Mouse (Mus musculus) ovary, adult 2 months (tissue): ENCODE measurements around the gene Flywch2. TPM values are rescaled to one million over a fixed set of nuclear protein-coding genes. Genes with fewer than 3 reads are reported as not detected.

ENCODE experiments used
- polyA plus RNA-seq: library from polyadenylated mRNA; depleted of rRNA; stranded (reverse); fragments of >200 nt; gene quantifications from 2 replicates; pipeline ENCODE4 v1.2.3, GENCODE M21; 2012; rRNA removed

The Flywch2 gene
- polyA plus RNA-seq, result 14.5 and 15.3 TPM in 2 replicates

DNA sequence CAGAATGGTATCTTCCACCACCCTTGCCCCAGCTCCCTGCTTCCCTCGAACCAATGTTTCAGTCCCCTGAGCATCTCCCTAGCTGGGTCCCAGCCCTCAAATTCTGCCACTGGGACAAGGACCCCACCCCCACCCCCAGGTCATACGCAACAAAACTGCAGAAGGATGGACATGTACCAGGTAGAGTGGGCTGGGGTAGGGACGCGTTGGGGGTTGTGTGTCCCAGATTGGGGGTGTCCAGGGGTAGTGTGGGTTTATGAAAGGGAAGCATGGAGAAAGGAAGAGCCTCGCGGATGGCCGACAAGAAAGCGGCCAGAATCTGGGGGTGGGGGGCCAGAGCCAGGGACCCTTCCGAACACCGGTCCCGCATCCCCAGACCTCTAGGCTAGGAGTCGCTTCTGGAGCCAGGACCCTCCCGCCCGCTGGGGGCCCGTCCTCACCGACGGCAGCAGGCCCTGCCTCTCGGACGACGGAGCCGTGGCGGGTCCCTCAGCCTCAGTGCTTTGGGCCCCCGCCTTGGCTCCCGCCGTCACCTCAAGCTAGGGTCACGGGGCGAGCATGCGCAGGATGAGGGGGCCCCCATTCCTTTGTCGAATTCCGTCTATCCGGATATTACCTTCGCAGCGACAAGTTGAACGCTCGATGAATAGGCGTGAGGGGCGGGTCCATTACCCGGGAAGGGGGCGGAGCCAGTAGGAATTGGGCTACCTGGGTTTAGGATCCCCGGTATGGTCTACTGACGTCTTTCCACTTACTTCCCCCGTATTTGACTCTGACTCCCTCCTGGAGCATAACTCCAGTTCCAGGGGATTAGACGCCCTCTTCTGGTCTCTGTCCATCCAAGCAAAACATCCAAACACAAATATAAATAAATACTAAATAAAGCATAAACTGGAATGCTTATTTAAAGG, at the start of gene Flywch2:
Flywch2 (minus strand) TSS at position 521 of the 911 bp plus-strand sequence.

DNA sequence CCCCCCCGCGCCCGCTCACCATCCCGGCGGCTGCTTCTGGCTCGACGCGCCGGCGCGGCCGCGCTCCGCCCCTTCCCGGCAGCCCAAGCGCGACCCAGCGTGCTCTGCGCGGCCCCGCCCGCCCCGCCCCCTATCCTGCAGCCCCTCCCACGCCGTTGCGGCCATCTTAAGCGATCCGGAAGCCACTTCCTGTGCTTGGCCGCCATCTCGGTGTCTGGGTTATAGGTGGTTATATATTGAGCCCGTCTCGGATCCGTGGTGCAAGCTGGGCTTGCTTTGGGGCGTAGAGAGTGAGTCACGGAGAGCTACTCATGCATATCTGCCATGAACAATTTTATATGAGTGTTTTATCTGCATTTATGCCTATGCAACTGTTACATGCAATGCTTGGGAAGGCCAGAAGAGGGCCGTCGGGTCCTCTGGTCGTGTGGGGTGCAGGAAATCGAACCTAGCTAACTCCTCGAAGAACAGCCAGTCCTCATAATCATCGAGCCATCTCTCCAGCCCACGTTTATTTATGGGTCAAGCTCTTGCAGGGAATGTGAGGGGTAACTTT, 43.3 kb upstream of the Flywch2 start, which contains the start of gene Elob:
Elob (minus strand) TSS at position 73 of the 556 bp plus-strand sequence.

DNA sequence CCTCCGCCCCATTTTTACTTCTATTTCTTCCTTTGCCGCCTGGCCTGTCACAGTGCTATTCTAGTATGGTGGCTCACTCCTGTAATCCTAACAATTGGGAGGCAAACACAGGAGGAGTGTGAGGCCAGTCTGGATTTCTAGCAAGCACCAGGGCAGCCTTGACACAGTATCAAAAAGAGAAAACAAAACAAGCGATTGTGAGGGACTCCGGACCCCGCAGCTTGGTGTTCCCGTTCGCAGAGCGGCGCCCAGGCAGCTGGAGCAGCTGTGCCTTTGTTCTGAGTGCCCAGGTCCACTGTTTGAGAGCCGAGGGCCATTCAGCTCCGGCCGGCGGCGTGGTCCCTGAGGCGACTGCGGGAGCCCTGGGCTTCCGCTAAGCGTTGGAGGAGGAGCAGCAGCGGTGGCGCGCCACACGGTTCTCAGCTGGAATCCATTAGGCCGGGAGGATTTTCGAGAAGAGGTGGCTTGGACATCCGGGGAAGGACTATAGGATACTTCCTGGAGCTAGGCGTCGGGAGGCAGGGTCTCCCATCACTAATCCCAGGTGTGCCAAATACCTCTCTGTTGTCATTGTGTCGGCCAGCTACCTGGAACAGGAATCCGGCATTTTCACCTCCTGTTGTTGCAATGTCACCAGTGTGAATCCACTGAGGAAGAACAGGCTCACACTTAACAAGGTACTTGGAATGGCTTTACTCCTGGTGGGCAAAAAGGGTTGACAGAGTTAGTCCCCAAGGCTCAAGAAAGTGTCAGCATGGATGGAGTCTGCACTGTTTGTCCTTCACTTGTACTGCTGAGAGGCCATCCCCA, 4.6 kb upstream of the Flywch2 start, which contains the start of gene Srrm2:
Srrm2 (plus strand) TSS at position 264 of the 810 bp plus-strand sequence.

DNA sequence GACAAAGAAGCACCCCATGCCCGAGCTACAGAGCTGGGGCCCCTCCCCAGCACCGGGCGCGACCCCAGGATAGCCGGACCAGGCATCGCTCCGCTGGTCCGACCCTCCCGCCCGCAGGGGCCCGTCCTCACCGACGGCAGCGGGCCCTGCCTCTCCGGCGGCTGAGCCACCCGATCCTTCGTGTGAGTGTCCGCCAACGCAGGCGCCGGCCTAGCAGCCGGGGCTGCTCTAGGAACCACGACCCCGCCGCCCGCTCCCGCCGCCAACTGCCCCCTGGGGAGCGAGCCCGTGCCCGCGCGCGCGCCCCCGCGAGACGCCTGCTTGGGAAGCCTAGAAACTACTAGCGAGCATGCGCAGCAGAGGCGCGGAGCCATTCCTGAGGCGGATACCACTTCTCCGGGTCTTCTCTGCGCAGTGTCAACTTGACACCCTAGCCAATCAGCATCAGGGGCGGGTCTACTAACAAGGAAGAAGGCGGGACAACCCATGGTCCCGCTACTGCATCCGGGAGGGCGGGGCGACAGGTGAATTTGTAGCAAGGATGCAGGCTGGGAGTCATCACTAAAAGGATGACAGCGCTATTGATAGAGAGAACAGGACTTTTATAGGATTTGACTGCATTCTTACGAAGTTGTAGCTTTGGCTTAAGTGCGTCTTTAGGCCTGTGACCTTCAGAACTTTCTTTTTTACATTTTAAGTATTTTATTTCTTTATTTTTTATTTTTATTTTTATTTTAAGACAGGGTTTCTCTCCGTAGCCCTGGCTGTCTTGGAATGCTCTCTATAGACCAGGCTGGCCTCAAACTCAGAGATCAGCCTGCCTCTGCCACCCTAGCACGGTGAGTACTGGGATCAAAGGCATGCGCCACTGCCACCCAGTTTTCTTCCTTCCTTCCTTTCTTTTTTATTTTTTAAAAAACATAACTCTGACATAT, 14.3 kb downstream of the Flywch2 start, which contains the start of gene Flywch1:
Flywch1 (minus strand) TSS at position 319 of the 935 bp plus-strand sequence.

DNA sequence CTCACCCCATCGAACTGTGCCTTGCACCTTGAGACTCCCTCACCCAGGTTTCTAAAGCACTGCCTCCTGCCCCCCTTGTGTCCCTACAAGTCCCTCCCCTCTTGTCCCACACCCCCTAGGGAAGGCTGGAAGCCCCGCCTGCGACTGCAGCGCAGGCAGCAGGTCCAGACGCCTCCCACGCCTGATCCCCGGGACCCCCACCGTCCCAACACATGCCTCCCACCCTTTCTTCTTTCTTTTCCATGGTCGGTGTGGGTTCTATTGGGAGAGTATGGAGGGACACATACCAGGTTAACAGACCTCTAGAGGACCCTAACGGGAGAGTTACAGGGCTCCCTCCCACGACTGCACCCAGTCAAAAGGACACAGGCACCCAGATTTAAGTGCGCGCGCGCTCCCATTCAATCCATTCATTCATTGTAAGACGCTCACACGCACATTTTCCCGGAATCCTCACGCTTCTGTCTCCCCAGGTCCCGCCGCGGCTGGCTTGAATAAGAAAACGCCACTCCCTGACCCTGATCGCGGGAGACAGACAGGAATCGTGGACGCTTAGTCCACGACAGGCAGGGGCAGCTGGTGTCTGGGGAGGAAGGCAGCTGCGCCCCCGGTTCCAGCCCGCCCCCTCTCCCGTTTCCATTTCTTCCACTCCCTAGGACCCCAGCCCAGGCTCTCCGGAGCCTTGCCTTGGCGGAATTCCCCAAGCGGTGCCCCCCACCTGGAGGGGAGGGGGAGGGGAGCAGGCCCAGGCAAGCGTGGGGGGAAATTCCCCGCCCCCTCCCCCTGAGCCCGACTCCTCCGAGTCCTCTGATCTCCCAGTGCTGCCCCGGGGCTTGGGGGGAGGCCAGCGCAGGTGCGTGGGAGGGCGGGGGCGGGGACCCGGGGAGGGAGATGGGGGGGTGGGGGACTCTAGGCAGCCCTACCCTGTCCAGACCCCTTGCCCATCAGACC, 40.3 kb downstream of the Flywch2 start, which contains the start of gene Kremen2:
Kremen2 (minus strand) TSS at position 533 of the 951 bp plus-strand sequence.

DNA sequence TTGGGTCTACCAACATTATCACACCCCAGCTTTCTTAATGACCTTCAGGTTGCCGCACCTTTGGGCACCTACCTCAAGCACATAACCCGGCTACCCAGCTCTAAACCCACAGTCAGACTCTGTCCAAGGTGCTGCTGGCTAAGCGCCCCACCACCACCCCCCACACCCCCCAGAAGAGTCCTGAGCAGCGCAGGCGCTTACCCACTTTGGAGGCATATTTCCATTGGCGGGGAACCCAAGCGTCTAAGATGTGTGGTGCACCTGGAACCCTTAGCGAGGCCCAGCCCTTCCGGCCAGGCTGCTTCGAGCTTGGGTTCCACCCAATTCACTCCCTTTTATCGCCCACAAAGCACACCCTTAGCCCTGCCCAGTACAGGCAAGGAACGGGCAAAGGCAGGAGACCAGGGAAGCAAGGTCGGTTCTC, 45.3 kb downstream of the Flywch2 start, which contains the start of gene Paqr4:
Paqr4 (minus strand) TSS at position 270 of the 424 bp plus-strand sequence.

Other genes starting within 250 kb of the Flywch2 start
- gene Zfp213, start 221.8 kb downstream of the Flywch2 start, polyA plus RNA-seq, result 28.2 and 29.6 TPM in 2 replicates
- gene Zfp13, start 186.6 kb downstream of the Flywch2 start, polyA plus RNA-seq, result 37.1 and 44.1 TPM in 2 replicates
- gene Zscan10, start 185.2 kb downstream of the Flywch2 start, polyA plus RNA-seq, result 0.11 and 0.26 TPM in 2 replicates
- gene Mmp25, start 140.8 kb downstream of the Flywch2 start, polyA plus RNA-seq, result 0.45 and 0.59 TPM in 2 replicates
- 1.9 and 2.2 TPM in 2 replicates for gene Bicdl2, start 125.6 kb downstream of the Flywch2 start, polyA plus RNA-seq
- 255 and 265 TPM in 2 replicates for gene Hcfc1r1, start 112.5 kb downstream of the Flywch2 start, polyA plus RNA-seq
- 33.8 and 40.2 TPM in 2 replicates for gene Thoc6, start 112.2 kb downstream of the Flywch2 start, polyA plus RNA-seq
- gene Tnfrsf12a, start 108.6 kb downstream of the Flywch2 start, polyA plus RNA-seq, result 86.1 and 128 TPM in 2 replicates
- gene Cldn6, start 106.8 kb downstream of the Flywch2 start, polyA plus RNA-seq, result 0.17 and 0.45 TPM in 2 replicates
- 0.43 and 0.55 TPM in 2 replicates for gene Cldn9, start 102.1 kb downstream of the Flywch2 start, polyA plus RNA-seq
- 0.20 and 0.23 TPM in 2 replicates for gene 1520401A03Rik, start 63.3 kb downstream of the Flywch2 start, polyA plus RNA-seq
- 42.7 and 44.1 TPM in 2 replicates for gene Pkmyt1, start 59.7 kb downstream of the Flywch2 start, polyA plus RNA-seq
- 53.7 and 55.7 TPM in 2 replicates for gene Paqr4, start 45.2 kb downstream of the Flywch2 start, polyA plus RNA-seq
- 0.11 and 0.25 TPM in 2 replicates for gene Kremen2, start 40.2 kb downstream of the Flywch2 start, polyA plus RNA-seq
- gene Flywch1, start 14.5 kb downstream of the Flywch2 start, polyA plus RNA-seq, result 49.4 and 56.6 TPM in 2 replicates
- gene Srrm2, start 4.5 kb upstream of the Flywch2 start, polyA plus RNA-seq, result 840 and 913 TPM in 2 replicates
- gene Elob, start 43.1 kb upstream of the Flywch2 start, polyA plus RNA-seq, result 548 and 704 TPM in 2 replicates
- gene Prss33, start 50.0 kb upstream of the Flywch2 start, polyA plus RNA-seq, result 0.15 and 0.17 TPM in 2 replicates
- 0.71 and 1.6 TPM in 2 replicates for gene Prss32, start 57.8 kb upstream of the Flywch2 start, polyA plus RNA-seq
- 0.32 and 0.58 TPM in 2 replicates for gene Prss41, start 58.1 kb upstream of the Flywch2 start, polyA plus RNA-seq
- not detected in 2 replicates for gene Prss21, start 82.0 kb upstream of the Flywch2 start, polyA plus RNA-seq
- 1.0 and 5.2 TPM in 2 replicates for gene Dcpp1, start 94.8 kb upstream of the Flywch2 start, polyA plus RNA-seq
- 1.0 and 1.4 TPM in 2 replicates for gene Dcpp2, start 94.8 kb upstream of the Flywch2 start, polyA plus RNA-seq
- gene Dcpp3, start 131.4 kb upstream of the Flywch2 start, polyA plus RNA-seq, result 7.0 and 7.8 TPM in 2 replicates
- not detected in 2 replicates for gene Sbp, start 155.6 kb upstream of the Flywch2 start, polyA plus RNA-seq
- 0.26 TPM in 1 of 2 replicates, not detected in the other for gene Sbpl, start 169.2 kb upstream of the Flywch2 start, polyA plus RNA-seq
- 3.5 and 5.3 TPM in 2 replicates for gene Prss30, start 194.5 kb upstream of the Flywch2 start, polyA plus RNA-seq
- gene Prss22, start 212.0 kb upstream of the Flywch2 start, polyA plus RNA-seq, result 0.81 and 0.92 TPM in 2 replicates